Mouse (Mus musculus) forebrain, embryonic 11.5 days (tissue): ENCODE measurements around the gene Ctcf. TPM values are rescaled to one million over a fixed set of nuclear protein-coding genes. Genes with fewer than 3 reads are reported as not detected.

Experiments used
- ATAC-seq: fragments of 200-750 bp; cut with Nextera tagmentation; replicated peaks from 2 replicates; pipeline ENCODE4 v1.8.0; 2017; ENCODE audit warnings: moderate TSS enrichment; ENCODE audit not compliant: low FRiP score
- DNase-seq: peaks from one replicate; pipeline ENCODE4 v3.0.0-alpha.2; 2017; ENCODE audit warnings: low spot score
- H3K27ac ChIP-seq: fragments of 300-500 bp; sonication (generic); 2 replicates; pipeline ENCODE4 v1.5.1; 2014; ENCODE audit warnings: low read depth, low read length
- H3K27me3 ChIP-seq: fragments of 300-500 bp; sonication (generic); 2 replicates; pipeline ENCODE4 v1.6.1; 2014; ENCODE audit warnings: mild to moderate bottlenecking, low read length, mixed read lengths; ENCODE audit not compliant: control insufficient read depth, insufficient read depth
- H3K36me3 ChIP-seq: fragments of 300-500 bp; sonication (generic); 2 replicates; pipeline ENCODE4 v1.6.1; 2014; ENCODE audit warnings: mild to moderate bottlenecking, low read length, moderate library complexity, mixed read lengths; ENCODE audit not compliant: control insufficient read depth, insufficient read depth
- H3K4me1 ChIP-seq: fragments of 300-500 bp; sonication (generic); replicated peaks from 2 replicates; pipeline ENCODE4 v1.6.1; 2014; ENCODE audit warnings: low read length, mixed read lengths; ENCODE audit not compliant: control insufficient read depth, insufficient read depth
- H3K4me2 ChIP-seq: fragments of 300-500 bp; sonication (generic); 2 replicates; pipeline ENCODE4 v1.6.1; 2014; ENCODE audit warnings: low read depth, mild to moderate bottlenecking, low read length, moderate library complexity, mixed read lengths; ENCODE audit not compliant: severe bottlenecking
- H3K4me3 ChIP-seq: fragments of 300-500 bp; sonication (generic); 2 replicates; pipeline ENCODE4 v1.5.1; 2014; ENCODE audit warnings: low read depth, low read length
- H3K9ac ChIP-seq: fragments of 300-500 bp; sonication (generic); 2 replicates; pipeline ENCODE4 v1.6.1; 2014; ENCODE audit warnings: low read length
- H3K9me3 ChIP-seq: fragments of 300-500 bp; sonication (generic); 2 replicates; pipeline ENCODE4 v1.6.1; 2016; ENCODE audit warnings: low read length, mixed read lengths; ENCODE audit not compliant: control insufficient read depth
- WGBS: fragments of 180-500 bp; shearing (Covaris S2); extraction: QIAGEN DNeasy Blood & Tissue Kit; methylation state at CpG from one replicate; pipeline ENCODE4 v1.1.7; 2014; 5-methylcytosine and 5-hydroxymethylcytosine counted together
- polyA plus RNA-seq: library from polyadenylated mRNA; unstranded; fragments of >200 nt; fragmentation: Nextera tagmentation; extraction: Ambion mirVana; gene quantifications from 2 replicates; pipeline ENCODE4 v1.2.1, GENCODE M21; 2014

Ctcf gene
- polyA plus RNA-seq, 1 experiment from 2014 or later, result 134 TPM

DNA sequence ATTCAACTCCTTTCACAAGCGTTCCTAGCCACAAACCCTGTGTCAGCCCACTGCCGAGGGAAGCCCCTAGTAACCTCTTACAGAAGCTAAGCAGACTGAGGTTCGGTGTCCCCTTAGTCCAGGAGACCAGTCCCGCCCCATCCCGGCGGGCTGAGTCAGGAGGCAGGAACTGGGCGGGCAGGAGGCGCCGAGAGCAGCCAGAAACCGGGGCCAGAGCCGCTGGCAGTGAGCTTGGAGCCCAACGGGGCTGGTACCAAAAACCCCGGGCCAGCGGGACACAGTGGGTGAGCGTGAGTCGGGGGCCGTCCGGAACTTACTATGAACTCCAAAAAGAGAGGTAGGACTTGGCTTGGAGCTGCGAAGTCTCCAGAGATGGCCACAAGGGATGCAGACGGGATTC is 23.3 kb upstream of the Ctcf start:
- DNase-seq, result peak; percentile 57
- peaks cover 13% of the 10 kb centered on the region for H3K4me1 ChIP-seq
- no peaks in the 10 kb centered on the region; the same call in 1 of the 2 replicates for H3K36me3 ChIP-seq
- H3K27me3 ChIP-seq, result peaks cover 26% of the 10 kb centered on the region
- 4% methylated on average over 20 of the region's 20 CpGs for WGBS
- no peak overlapping the region for H3K9ac ChIP-seq
- no peak overlapping the region for H3K4me3 ChIP-seq
- H3K27ac ChIP-seq, result no peak overlapping the region
- H3K4me2 ChIP-seq, result 0 out of 2 replicates have a peak overlapping the region, but pooled peaks have one; percentile 11
- ATAC-seq, result no peak
- no peaks in the 10 kb centered on the region for H3K9me3 ChIP-seq

DNA sequence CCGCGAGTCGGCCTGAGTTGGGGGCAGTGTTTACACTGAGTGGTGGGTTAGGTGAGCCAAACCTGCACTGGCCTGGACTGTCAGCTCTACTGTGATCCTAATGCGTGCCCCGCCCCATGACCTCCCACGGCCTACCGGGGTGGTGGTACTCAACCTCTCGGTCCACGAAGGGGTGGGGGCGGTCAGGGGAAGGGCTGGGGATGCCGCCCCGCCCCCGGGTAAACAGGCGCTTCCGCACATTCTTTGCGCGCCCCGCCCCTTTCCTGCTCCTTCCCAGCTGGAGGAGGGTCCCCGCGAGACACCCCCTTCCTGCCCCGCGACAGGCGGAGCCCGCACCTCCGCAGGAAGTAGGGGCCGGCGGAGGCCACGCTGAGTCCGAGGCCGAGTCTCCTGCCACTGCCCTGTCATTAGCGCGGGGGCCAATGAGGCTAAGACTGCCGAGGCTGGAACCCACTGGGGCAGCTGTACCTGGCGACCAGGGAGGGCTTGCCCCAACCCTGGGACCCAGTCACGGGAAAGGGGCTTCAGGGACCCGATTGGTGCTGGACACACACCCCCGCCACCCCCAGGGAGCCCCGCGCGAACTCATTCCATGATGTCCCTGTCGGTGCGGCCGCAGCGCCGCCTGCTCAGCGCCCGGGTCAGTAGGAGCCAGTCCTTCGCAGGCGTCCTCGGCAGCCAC is 22.4 kb upstream of the Ctcf start:
- H3K4me3 ChIP-seq, result peak overlapping the region; percentile 37
- no peaks in the 10 kb centered on the region for H3K9me3 ChIP-seq
- ATAC-seq, result peak; percentile 64
- H3K27ac ChIP-seq, result no peak overlapping the region
- WGBS, result under 1% methylated on average over 50 of the region's 50 CpGs
- DNase-seq, result peak; percentile 74
- H3K9ac ChIP-seq, result peak overlapping the region; percentile 50
- peaks cover 26% of the 10 kb centered on the region for H3K27me3 ChIP-seq
- H3K4me2 ChIP-seq, result peak overlapping the region; percentile 88
- peaks cover 13% of the 10 kb centered on the region for H3K4me1 ChIP-seq
- H3K36me3 ChIP-seq, result no peaks in the 10 kb centered on the region; the same call in 1 of the 2 replicates

DNA sequence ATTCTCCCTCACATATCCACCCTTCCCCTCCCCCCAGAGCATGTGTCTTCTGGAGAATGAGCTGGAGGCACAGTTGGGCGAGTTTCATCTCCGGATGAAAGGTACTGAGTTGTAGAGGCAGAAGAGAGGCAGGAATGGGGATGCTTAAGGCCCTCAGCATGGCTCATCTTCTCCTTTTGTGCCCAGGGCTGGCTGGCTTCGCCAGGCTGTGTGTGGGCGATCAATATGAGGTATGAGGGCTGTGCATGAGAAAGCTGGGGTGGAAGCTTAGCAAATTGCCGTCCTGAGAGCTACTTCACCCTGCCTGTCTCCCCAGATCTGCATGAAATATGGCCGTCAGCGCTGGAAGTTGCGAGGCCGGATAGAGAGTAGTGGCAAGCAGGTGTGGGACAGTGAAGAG is 20.4 kb upstream of the Ctcf start:
- H3K27me3 ChIP-seq, result peaks cover 26% of the 10 kb centered on the region
- H3K4me1 ChIP-seq, result peaks cover 13% of the 10 kb centered on the region
- no peaks in the 10 kb centered on the region for H3K9me3 ChIP-seq
- no peak overlapping the region for H3K27ac ChIP-seq
- H3K9ac ChIP-seq, result no peak overlapping the region
- 96% methylated on average over 9 of the region's 9 CpGs for WGBS
- DNase-seq, result no peak
- H3K4me2 ChIP-seq, result no peak overlapping the region
- H3K4me3 ChIP-seq, result no peak overlapping the region
- ATAC-seq, result no peak
- peaks cover 5% of the 10 kb centered on the region for H3K36me3 ChIP-seq

DNA sequence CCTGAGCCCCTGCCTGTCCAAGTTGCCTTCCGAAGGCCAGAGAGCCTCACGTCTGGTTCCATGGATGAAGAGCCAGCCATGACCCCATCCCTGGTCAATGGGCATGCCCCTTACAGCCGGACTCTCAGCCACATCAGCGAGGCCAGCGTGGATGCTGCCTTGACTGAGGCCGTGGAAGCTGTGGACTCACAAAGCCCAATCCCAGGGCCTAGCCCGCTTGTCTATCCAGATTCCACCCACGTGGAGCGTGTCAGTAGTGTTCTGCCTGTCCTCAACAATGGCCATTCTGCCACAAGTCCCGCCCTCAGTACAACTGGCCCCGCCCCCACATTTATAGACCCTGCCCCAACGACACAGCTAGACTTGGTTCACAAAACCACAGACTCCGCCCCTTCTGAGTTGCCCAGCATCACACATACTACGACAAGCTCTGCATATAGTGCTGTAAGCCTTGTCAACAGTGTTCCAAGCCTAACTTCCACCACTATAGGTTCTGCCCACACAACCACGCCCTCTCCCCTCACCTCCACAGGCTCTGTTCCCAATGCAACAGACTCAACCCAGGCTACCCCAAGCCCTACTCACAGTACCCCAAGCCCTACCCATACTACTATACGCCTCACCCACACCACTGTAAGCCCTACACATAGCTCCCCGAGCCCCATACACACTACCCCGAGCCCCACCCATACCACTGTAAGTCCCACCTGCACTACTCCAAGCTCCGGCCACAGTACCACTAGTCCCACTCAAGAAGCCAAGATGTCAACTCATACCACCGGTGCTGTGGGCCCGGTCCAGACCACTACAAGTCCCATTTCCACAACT is 18.7 kb upstream of the Ctcf start:
- Histone ChIP-seq H3K27me3 (peaks cover 15% of the 10 kb centered on the region), H3K4me3 (no peak overlapping the region), H3K36me3 (peaks cover 5% of the 10 kb centered on the region), H3K27ac (no peak overlapping the region), H3K4me2 (no peak overlapping the region), H3K9me3 (no peaks in the 10 kb centered on the region), H3K9ac (no peak overlapping the region), H3K4me1 (peaks cover 14% of the 10 kb centered on the region)
- no peak for ATAC-seq
- no peak for DNase-seq
- WGBS, result 88% methylated on average over 21 of the region's 21 CpGs

DNA sequence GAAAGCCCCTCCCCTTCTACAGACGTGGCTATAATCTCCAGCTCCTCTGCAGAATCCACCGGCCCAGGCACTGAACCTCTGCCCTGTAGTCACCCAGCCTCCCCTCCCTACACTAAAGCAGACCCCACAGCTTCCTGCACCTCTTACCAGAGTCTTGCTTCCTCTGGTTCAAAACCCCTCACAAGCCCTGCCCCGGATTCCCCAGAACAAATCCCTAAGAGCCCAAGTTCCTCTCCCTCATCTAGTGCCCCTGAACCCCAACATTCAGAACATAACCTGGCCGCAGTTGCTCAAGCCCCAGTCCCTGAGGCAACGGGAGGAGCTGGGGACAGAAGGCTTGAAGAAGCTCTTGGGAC is 18.1 kb upstream of the Ctcf start:
- H3K4me3 ChIP-seq, result no peak overlapping the region
- H3K27ac ChIP-seq, result no peak overlapping the region
- H3K27me3 ChIP-seq, result peaks cover 10% of the 10 kb centered on the region
- peaks cover 11% of the 10 kb centered on the region for H3K4me1 ChIP-seq
- ATAC-seq (no peak), DNase-seq (no peak)
- H3K9ac ChIP-seq, result no peak overlapping the region
- H3K9me3 ChIP-seq, result no peaks in the 10 kb centered on the region
- H3K4me2 ChIP-seq, result no peak overlapping the region
- peaks cover 5% of the 10 kb centered on the region for H3K36me3 ChIP-seq
- 89% methylated on average over 5 of the region's 5 CpGs for WGBS

DNA sequence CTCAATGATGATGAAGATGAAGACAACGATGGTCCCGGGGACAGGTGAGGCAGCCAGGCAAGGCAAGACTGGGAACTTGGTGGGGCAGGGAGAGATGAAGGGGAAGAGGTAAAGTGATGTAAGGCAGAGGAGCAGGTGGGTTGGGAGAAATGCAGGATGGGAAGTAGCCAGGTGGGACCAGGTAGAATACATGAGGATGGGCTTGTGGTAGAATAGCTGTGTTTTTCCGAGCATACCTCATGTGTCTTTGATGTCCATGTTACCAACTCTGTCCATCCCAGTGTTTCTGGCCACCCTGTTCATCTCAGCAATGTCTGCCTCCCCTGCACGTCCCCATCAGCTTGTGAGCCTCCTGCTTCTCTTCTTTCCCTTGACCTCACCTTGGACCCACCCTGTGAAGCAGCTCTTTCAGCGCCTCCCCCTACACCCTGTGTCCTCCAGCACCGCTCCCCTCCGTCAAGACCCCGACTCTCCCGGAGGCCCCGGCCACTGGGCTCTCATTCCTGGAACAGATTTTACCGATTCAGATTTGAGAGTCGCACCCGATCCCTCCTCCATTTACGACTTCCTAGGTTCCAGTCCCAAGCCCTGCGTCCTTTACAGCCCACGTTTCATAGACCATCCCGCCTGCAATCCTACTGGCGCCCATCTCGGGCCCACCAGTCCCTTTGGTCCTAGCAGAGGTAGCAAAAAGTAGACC is 17.3 kb upstream of the Ctcf start:
- 93% methylated on average over 19 of the region's 19 CpGs for WGBS
- peaks cover 5% of the 10 kb centered on the region for H3K36me3 ChIP-seq
- peaks cover 6% of the 10 kb centered on the region for H3K27me3 ChIP-seq
- no peak overlapping the region for H3K4me3 ChIP-seq
- H3K27ac ChIP-seq, result no peak overlapping the region
- DNase-seq, result no peak
- no peak overlapping the region for H3K4me2 ChIP-seq
- no peak for ATAC-seq
- no peak overlapping the region for H3K9ac ChIP-seq
- H3K9me3 ChIP-seq, result no peaks in the 10 kb centered on the region
- peaks cover 6% of the 10 kb centered on the region for H3K4me1 ChIP-seq

DNA sequence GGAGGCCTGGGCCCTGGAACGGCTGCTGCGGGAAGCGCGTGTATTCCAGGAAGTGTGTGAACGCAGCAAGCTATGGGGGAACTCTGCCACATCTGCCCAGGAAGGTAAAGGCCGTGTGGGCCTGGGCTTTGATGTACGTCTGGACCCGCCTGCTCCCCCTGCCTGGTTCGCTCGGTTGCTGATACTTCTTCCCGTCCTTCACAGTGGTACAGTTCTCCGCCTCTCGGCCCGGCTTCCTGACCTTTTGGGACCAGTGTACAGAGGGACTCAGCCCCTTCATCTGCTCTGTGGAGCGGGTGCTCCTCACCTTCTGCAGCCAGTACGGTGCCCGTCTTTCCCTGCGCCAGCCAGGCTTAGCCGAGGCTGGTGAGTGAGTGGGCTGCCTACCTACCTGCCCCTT is 16.2 kb upstream of the Ctcf start:
- no peak for DNase-seq
- WGBS, result 93% methylated on average over 19 of the region's 19 CpGs
- peaks cover 5% of the 10 kb centered on the region for H3K36me3 ChIP-seq
- H3K9me3 ChIP-seq, result no peaks in the 10 kb centered on the region
- no peak overlapping the region for H3K4me2 ChIP-seq
- no peaks in the 10 kb centered on the region for H3K27me3 ChIP-seq
- H3K4me3 ChIP-seq, result no peak overlapping the region
- H3K4me1 ChIP-seq, result 0 out of 2 replicates have a peak, but pooled peaks cover 2% of the 10 kb centered on the region
- H3K27ac ChIP-seq, result no peak overlapping the region
- no peak overlapping the region for H3K9ac ChIP-seq
- ATAC-seq, result no peak

DNA sequence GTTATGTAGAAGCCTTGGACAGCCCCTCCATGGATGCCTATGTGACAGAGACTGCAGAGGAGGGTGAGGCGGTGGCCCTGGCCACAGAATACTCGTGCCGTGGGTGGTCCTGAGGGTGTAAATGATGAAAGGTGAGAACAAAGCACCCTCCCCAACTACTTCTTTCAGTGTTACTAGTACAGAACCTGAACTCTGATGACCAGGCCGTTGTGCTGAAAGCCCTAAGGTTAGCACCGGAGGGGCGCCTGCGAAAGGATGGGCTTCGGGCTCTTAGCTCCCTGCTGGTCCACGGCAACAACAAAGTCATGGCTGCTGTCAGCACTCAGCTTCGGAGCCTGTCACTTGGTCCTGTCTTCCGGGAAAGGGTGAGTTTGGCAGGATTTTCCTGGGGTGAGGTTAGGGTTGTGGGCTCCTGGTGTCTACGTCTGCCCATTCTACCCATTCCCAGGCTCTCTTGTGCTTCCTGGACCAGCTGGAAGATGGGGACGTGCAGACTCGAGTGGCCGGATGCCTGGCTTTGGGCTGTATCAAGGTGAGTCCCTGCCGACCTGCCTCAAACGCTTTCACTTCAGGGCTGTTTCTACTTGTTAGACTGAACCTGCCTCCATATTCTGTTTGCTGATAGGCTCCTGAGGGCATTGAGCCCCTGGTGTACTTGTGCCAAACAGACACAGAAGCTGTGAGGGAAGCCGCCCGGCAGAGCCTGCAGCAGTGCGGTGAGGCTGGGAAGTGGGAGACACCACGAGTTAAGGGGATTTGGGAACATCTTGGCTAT is 15.2 kb upstream of the Ctcf start:
- no peaks in the 10 kb centered on the region for H3K9me3 ChIP-seq
- no peak overlapping the region for H3K27ac ChIP-seq
- H3K36me3 ChIP-seq, result peaks cover 5% of the 10 kb centered on the region
- ATAC-seq (no peak), DNase-seq (no peak)
- H3K9ac ChIP-seq, result no peak overlapping the region
- no peak overlapping the region for H3K4me3 ChIP-seq
- 88% methylated on average over 21 of the region's 21 CpGs for WGBS
- H3K4me2 ChIP-seq, result no peak overlapping the region
- H3K27me3 ChIP-seq, result no peaks in the 10 kb centered on the region
- 0 out of 2 replicates have a peak, but pooled peaks cover 2% of the 10 kb centered on the region for H3K4me1 ChIP-seq
